Mouse (Mus musculus) spleen, adult 2 months (tissue): Measurements from ENCODE around the gene Rsph14. TPM values are rescaled to one million over a fixed set of nuclear protein-coding genes. Genes with fewer than 3 reads are reported as not detected.

Experiments used
- DNase-seq, 2 experiments: peaks; one replicate each; pipeline versions ENCODE4 v3.0.0 to v3.0.0-alpha.2; 2012 to 2021; ENCODE audit warnings: low spot score in 2 of 2, low read depth in 1 of 2
- H3K27ac ChIP-seq: fragments of 200-500 bp; 2 replicates; pipeline ENCODE4 v1.5.1; 2012; ENCODE audit warnings: low read length, inconsistent platforms; ENCODE audit not compliant: insufficient read depth
- H3K27me3 ChIP-seq: fragments of 200-500 bp; 2 replicates; pipeline ENCODE4 v1.6.1; 2012; ENCODE audit warnings: mild to moderate bottlenecking, moderate library complexity, low read length, inconsistent platforms; ENCODE audit not compliant: control insufficient read depth, insufficient read depth
- H3K36me3 ChIP-seq: fragments of 200-500 bp; 2 replicates; pipeline ENCODE4 v1.6.1; 2012; ENCODE audit warnings: mild to moderate bottlenecking, low read length, inconsistent platforms; ENCODE audit not compliant: control insufficient read depth, insufficient read depth
- H3K4me1 ChIP-seq: fragments of 200-500 bp; 2 replicates; pipeline ENCODE4 v1.6.1; 2011; ENCODE audit warnings: inconsistent platforms; ENCODE audit not compliant: control insufficient read depth, insufficient read depth, insufficient read length
- H3K4me3 ChIP-seq: fragments of 200-500 bp; 2 replicates; pipeline ENCODE4 v1.5.1; 2011; ENCODE audit warnings: mild to moderate bottlenecking, inconsistent platforms; ENCODE audit not compliant: insufficient read depth, insufficient read length; ENCODE audit errors: extremely low read depth
- CTCF ChIP-seq: fragments of 200-500 bp; IDR thresholded peaks from 2 replicates; pipeline ENCODE4 v1.5.1; 2011; ENCODE audit warnings: mild to moderate bottlenecking, inconsistent platforms; ENCODE audit not compliant: insufficient read depth, insufficient read length, insufficient replicate concordance; ENCODE audit errors: extremely low read depth
- POLR2A ChIP-seq: fragments of 200-500 bp; IDR thresholded peaks from 2 replicates; pipeline ENCODE4 v1.6.1; 2011; ENCODE audit warnings: low read depth, low read length, inconsistent platforms
- WGBS: fragments of 180-500 bp; shearing (Covaris S2); methylation state at CpG from one replicate; pipeline ENCODE4 v1.1.7; 2018; 5-methylcytosine and 5-hydroxymethylcytosine counted together
- polyA plus RNA-seq: library from polyadenylated mRNA; depleted of rRNA; stranded (reverse); fragments of >200 nt; gene quantifications from 2 replicates; pipeline ENCODE4 v1.2.3, GENCODE M21; 2012

Gene Rsph14
- polyA plus RNA-seq, 1 experiment: not detected

GRCm38 (mm10) chr10:75020271-75020670 lies 12.1 kb downstream of the Rsph14 start:
- H3K27me3 ChIP-seq: no peaks in the 10 kb centered on the region
- no peak for DNase-seq
- WGBS: 77% methylated on average over 2 of the region's 2 CpGs
- H3K27ac ChIP-seq: no peak overlapping the region
- H3K36me3 ChIP-seq: no peaks in the 10 kb centered on the region
- H3K4me1 ChIP-seq: no peaks in the 10 kb centered on the region
- H3K4me3 ChIP-seq: no peak overlapping the region
- TF ChIP-seq CTCF: no peak
- TF ChIP-seq POLR2A: no peak

- Histone ChIP-seq H3K27ac (no peak overlapping the region), H3K27me3 (no peaks in the 10 kb centered on the region), H3K4me3 (no peak overlapping the region), H3K4me1 (no peaks in the 10 kb centered on the region), H3K36me3 (no peaks in the 10 kb centered on the region)
- TF ChIP-seq POLR2A (no peak), CTCF (no peak)
- no peak for DNase-seq
- WGBS: 90% methylated on average over 4 of the region's 4 CpGs
These were observed 15.9 kb downstream of the Rsph14 start for GRCm38 (mm10) chr10:75016481-75016880.

GRCm38 (mm10) chr10:75015465-75015864 lies 16.9 kb downstream of the Rsph14 start:
- 75% methylated on average over 14 of the region's 14 CpGs for WGBS
- TF ChIP-seq CTCF (no peak), POLR2A (no peak)

GRCm38 (mm10) chr10:75010704-75011103 lies 21.7 kb downstream of the Rsph14 start:
- Histone ChIP-seq H3K4me1 (no peaks in the 10 kb centered on the region), H3K27ac (no peak overlapping the region), H3K27me3 (no peaks in the 10 kb centered on the region), H3K36me3 (no peaks in the 10 kb centered on the region), H3K4me3 (no peak overlapping the region)
- 96% methylated on average over 15 of the region's 15 CpGs for WGBS
- no peak for TF ChIP-seq POLR2A
- no peak for TF ChIP-seq CTCF
- no peak for DNase-seq

More at GRCm38 (mm10) chr10:75015465-75015864, 16.9 kb downstream of the Rsph14 start:
- no peak overlapping the region for H3K4me3 ChIP-seq
- H3K4me1 ChIP-seq: no peaks in the 10 kb centered on the region
- no peaks in the 10 kb centered on the region for H3K27me3 ChIP-seq
- H3K36me3 ChIP-seq: no peaks in the 10 kb centered on the region
- no peak overlapping the region for H3K27ac ChIP-seq
- no peak for DNase-seq

GRCm38 (mm10) chr10:75006889-75007662 lies 25.3 kb downstream of the Rsph14 start:
- H3K36me3 ChIP-seq: no peaks in the 10 kb centered on the region

GRCm38 (mm10) chr10:75004067-75004466 lies 28.3 kb downstream of the Rsph14 start:
- Histone ChIP-seq H3K27ac (no peak overlapping the region), H3K4me3 (no peak overlapping the region), H3K4me1 (no peaks in the 10 kb centered on the region), H3K27me3 (no peaks in the 10 kb centered on the region), H3K36me3 (no peaks in the 10 kb centered on the region)
- 71% methylated on average over 3 of the region's 3 CpGs for WGBS
- TF ChIP-seq CTCF: no peak
- no peak for TF ChIP-seq POLR2A
- no peak for DNase-seq

More at GRCm38 (mm10) chr10:75006889-75007662, 25.3 kb downstream of the Rsph14 start:
- TF ChIP-seq POLR2A (no peak), CTCF (no peak)
- no peak overlapping the region for H3K4me3 ChIP-seq
- no peaks in the 10 kb centered on the region for H3K4me1 ChIP-seq
- H3K27me3 ChIP-seq: no peaks in the 10 kb centered on the region
- H3K27ac ChIP-seq: no peak overlapping the region
- no peak for DNase-seq
- WGBS: 84% methylated on average over 8 of the region's 8 CpGs

GRCm38 (mm10) chr10:75001391-75001790 lies 31.0 kb downstream of the Rsph14 start:
- Histone ChIP-seq H3K27me3 (no peaks in the 10 kb centered on the region), H3K27ac (no peak overlapping the region), H3K36me3 (no peaks in the 10 kb centered on the region), H3K4me1 (no peaks in the 10 kb centered on the region), H3K4me3 (no peak overlapping the region)
- no peak for DNase-seq
- no peak for TF ChIP-seq CTCF
- no peak for TF ChIP-seq POLR2A
- 94% methylated on average over 8 of the region's 8 CpGs for WGBS
